Mouse (Mus musculus) cerebellum, adult 9-11 months (tissue): ENCODE measurements around the gene Tgif1.
"Not testable (repeated sequence)": the region's sequence is repeated elsewhere in the genome, so short reads cannot be mapped to it uniquely, and the experiment has no call there.

Source experiments
- DNase-seq: peaks from one replicate; pipeline ENCODE4 v3.0.0; 2022

Tgif1 gene

GRCm38 (mm10) chr17:70838031-70838430 is 15.3 kb downstream of the Tgif1 start:
- DNase-seq = no peak

- not testable (repeated sequence) for DNase-seq
Measured at GRCm38 (mm10) chr17:70837474-70837873, 15.9 kb downstream of the Tgif1 start.

- no peak for DNase-seq
Measured at GRCm38 (mm10) chr17:70836820-70837219, 16.5 kb downstream of the Tgif1 start.

- no peak for DNase-seq
Measured at GRCm38 (mm10) chr17:70835071-70835790, 18.1 kb downstream of the Tgif1 start.

GRCm38 (mm10) chr17:70834430-70834965 is 18.8 kb downstream of the Tgif1 start:
- no peak for DNase-seq

- DNase-seq = no peak
Measured at GRCm38 (mm10) chr17:70832544-70832943, 20.8 kb downstream of the Tgif1 start.

- DNase-seq = no peak
Measured at GRCm38 (mm10) chr17:70831591-70831990, 21.8 kb downstream of the Tgif1 start.

GRCm38 (mm10) chr17:70829943-70830715 is 23.2 kb downstream of the Tgif1 start:
- no peak for DNase-seq

- DNase-seq = no peak
Measured at GRCm38 (mm10) chr17:70829217-70829616, 24.1 kb downstream of the Tgif1 start.

GRCm38 (mm10) chr17:70828569-70828968 is 24.8 kb downstream of the Tgif1 start:
- no peak for DNase-seq

- DNase-seq = no peak
Measured at GRCm38 (mm10) chr17:70828180-70828528, 25.2 kb downstream of the Tgif1 start.

GRCm38 (mm10) chr17:70827463-70828179 is 25.7 kb downstream of the Tgif1 start:
- DNase-seq = not testable (repeated sequence)

GRCm38 (mm10) chr17:70826227-70826626 is 27.1 kb downstream of the Tgif1 start:
- no peak for DNase-seq

- no peak for DNase-seq
Measured at GRCm38 (mm10) chr17:70823083-70823482, 30.3 kb downstream of the Tgif1 start.

- no peak for DNase-seq
Measured at GRCm38 (mm10) chr17:70817862-70818451, 35.4 kb downstream of the Tgif1 start.

GRCm38 (mm10) chr17:70815001-70815400 is 38.3 kb downstream of the Tgif1 start:
- no peak for DNase-seq

GRCm38 (mm10) chr17:70810795-70811194 is 42.6 kb downstream of the Tgif1 start:
- DNase-seq = no peak

GRCm38 (mm10) chr17:70809776-70810175 is 43.6 kb downstream of the Tgif1 start:
- no peak for DNase-seq

GRCm38 (mm10) chr17:70808837-70809236 is 44.5 kb downstream of the Tgif1 start:
- no peak for DNase-seq

GRCm38 (mm10) chr17:70807885-70808284 is 45.5 kb downstream of the Tgif1 start:
- no peak for DNase-seq

GRCm38 (mm10) chr17:70806600-70806999 is 46.7 kb downstream of the Tgif1 start:
- no peak for DNase-seq

- DNase-seq = no peak
Measured at GRCm38 (mm10) chr17:70805866-70806265, 47.5 kb downstream of the Tgif1 start.

GRCm38 (mm10) chr17:70802022-70802421 is 51.3 kb downstream of the Tgif1 start:
- no peak for DNase-seq
